Mouse (Mus musculus) embryonic facial prominence, embryonic 13.5 days (tissue): Measurements from ENCODE around the gene Cry1. TPM values are rescaled to one million over a fixed set of nuclear protein-coding genes. Genes with fewer than 3 reads are reported as not detected.

Experiments used
- ATAC-seq: fragments of 200-750 bp; cut with Nextera tagmentation; 2 replicates; pipeline ENCODE4 v1.8.0; 2017; ENCODE audit warnings: low read depth; ENCODE audit not compliant: insufficient number of reproducible peaks, insufficient read depth, low FRiP score, low TSS enrichment
- H3K27ac ChIP-seq: fragments of 300-500 bp; sonication (generic); 2 replicates; pipeline ENCODE4 v1.5.1; 2015; ENCODE audit warnings: moderate library complexity, mild to moderate bottlenecking, inconsistent platforms
- H3K27me3 ChIP-seq: fragments of 300-500 bp; sonication (generic); 2 replicates; pipeline ENCODE4 v1.6.1; 2015; ENCODE audit warnings: mild to moderate bottlenecking, inconsistent platforms
- H3K36me3 ChIP-seq: fragments of 300-500 bp; sonication (generic); 2 replicates; pipeline ENCODE4 v1.6.1; 2015; ENCODE audit warnings: mild to moderate bottlenecking, inconsistent platforms
- H3K4me1 ChIP-seq: fragments of 300-500 bp; sonication (generic); 2 replicates; pipeline ENCODE4 v1.6.1; 2015; ENCODE audit warnings: inconsistent platforms
- H3K4me2 ChIP-seq: fragments of 300-500 bp; sonication (generic); 2 replicates; pipeline ENCODE4 v1.6.1; 2015; ENCODE audit warnings: moderate library complexity, mild to moderate bottlenecking, inconsistent platforms
- H3K4me3 ChIP-seq: fragments of 300-500 bp; sonication (generic); 2 replicates; pipeline ENCODE4 v1.5.1; 2015; ENCODE audit warnings: mild to moderate bottlenecking, inconsistent platforms
- H3K9ac ChIP-seq: fragments of 300-500 bp; sonication (generic); 2 replicates; pipeline ENCODE4 v1.6.1; 2015; ENCODE audit warnings: mild to moderate bottlenecking, inconsistent platforms
- H3K9me3 ChIP-seq: fragments of 300-500 bp; sonication (generic); 2 replicates; pipeline ENCODE4 v1.6.1; 2016; ENCODE audit warnings: inconsistent platforms
- WGBS: fragments of 180-500 bp; shearing (Covaris S2); methylation state at CpG from one replicate; pipeline ENCODE4 v1.1.7; 2015; ENCODE audit warnings: mixed read lengths; 5-methylcytosine and 5-hydroxymethylcytosine counted together
- polyA plus RNA-seq: library from polyadenylated mRNA; unstranded; fragments of >200 nt; fragmentation: Nextera tagmentation; extraction: Ambion mirVana; gene quantifications from 2 replicates; pipeline ENCODE4 v1.2.1, GENCODE M21; 2015

The Cry1 gene
- polyA plus RNA-seq, 1 experiment from 2014 or later, result 33.9 TPM

GRCm38 (mm10) chr10:85190652-85191051 lies 5.8 kb upstream of the Cry1 start:
- H3K4me3 ChIP-seq, result no peak overlapping the region

GRCm38 (mm10) chr10:85189966-85190365 lies 5.1 kb upstream of the Cry1 start:
- no peaks in the 10 kb centered on the region for H3K36me3 ChIP-seq
- H3K27ac ChIP-seq, result no peak overlapping the region
- H3K27me3 ChIP-seq, result no peaks in the 10 kb centered on the region
- WGBS, result 84% methylated on average over 5 of the region's 5 CpGs
- H3K4me3 ChIP-seq, result no peak overlapping the region
- ATAC-seq, result no peak
- H3K4me1 ChIP-seq, result no peaks in the 10 kb centered on the region
- no peak overlapping the region for H3K4me2 ChIP-seq
- no peak overlapping the region for H3K9ac ChIP-seq
- H3K9me3 ChIP-seq, result no peaks in the 10 kb centered on the region

More at GRCm38 (mm10) chr10:85190652-85191051, 5.8 kb upstream of the Cry1 start:
- no peaks in the 10 kb centered on the region for H3K4me1 ChIP-seq
- no peaks in the 10 kb centered on the region for H3K9me3 ChIP-seq
- no peak overlapping the region for H3K27ac ChIP-seq
- ATAC-seq, result no peak
- H3K4me2 ChIP-seq, result no peak overlapping the region
- no peaks in the 10 kb centered on the region for H3K36me3 ChIP-seq
- H3K9ac ChIP-seq, result no peak overlapping the region
- no peaks in the 10 kb centered on the region for H3K27me3 ChIP-seq

GRCm38 (mm10) chr10:85186499-85186794 lies 1.6 kb upstream of the Cry1 start:
- H3K9me3 ChIP-seq, result no peaks in the 10 kb centered on the region
- no peaks in the 10 kb centered on the region for H3K27me3 ChIP-seq
- peaks cover 10% of the 10 kb centered on the region for H3K4me1 ChIP-seq
- H3K27ac ChIP-seq, result no peak overlapping the region
- ATAC-seq, result no peak
- no peak overlapping the region for H3K4me2 ChIP-seq
- H3K36me3 ChIP-seq, result no peaks in the 10 kb centered on the region
- H3K4me3 ChIP-seq, result no peak overlapping the region
- no peak overlapping the region for H3K9ac ChIP-seq
- WGBS, result 81% methylated on average over 2 of the region's 2 CpGs

- WGBS, result 23% methylated on average over 14 of the region's 14 CpGs
- Histone ChIP-seq H3K9me3 (no peaks in the 10 kb centered on the region), H3K36me3 (no peaks in the 10 kb centered on the region), H3K27me3 (no peaks in the 10 kb centered on the region), H3K9ac (peak overlapping the region; percentile 85), H3K4me3 (peak overlapping the region; percentile 88), H3K4me1 (peaks cover 10% of the 10 kb centered on the region), H3K27ac (peak overlapping the region; percentile 94), H3K4me2 (peak overlapping the region; percentile 97)
- ATAC-seq, result no peak
Measured at GRCm38 (mm10) chr10:85185639-85186498, 1.0 kb upstream of the Cry1 start.

GRCm38 (mm10) chr10:85184201-85184963 lies 482 bp downstream of the Cry1 start:
- Histone ChIP-seq H3K36me3 (no peaks in the 10 kb centered on the region), H3K4me2 (peak overlapping the region; percentile 97), H3K9me3 (no peaks in the 10 kb centered on the region), H3K27ac (peak overlapping the region; percentile 94), H3K9ac (peak overlapping the region; percentile 85), H3K4me3 (peak overlapping the region; percentile 88), H3K4me1 (peaks cover 10% of the 10 kb centered on the region), H3K27me3 (no peaks in the 10 kb centered on the region)
- WGBS, result under 1% methylated on average over 91 of the region's 95 CpGs
- ATAC-seq, result 0 out of 2 replicates have a peak, but pooled peaks have one; percentile 1

- Histone ChIP-seq H3K4me2 (peak overlapping the region; percentile 97), H3K9ac (peak overlapping the region; percentile 64), H3K27me3 (no peaks in the 10 kb centered on the region), H3K27ac (no peak overlapping the region; the same call in 1 of the 2 replicates), H3K9me3 (no peaks in the 10 kb centered on the region), H3K4me1 (peaks cover 10% of the 10 kb centered on the region), H3K4me3 (peak overlapping the region; percentile 88), H3K36me3 (no peaks in the 10 kb centered on the region)
- no peak for ATAC-seq
- 2% methylated on average over 11 of the region's 11 CpGs for WGBS
Measured at GRCm38 (mm10) chr10:85183619-85184018, 1.2 kb downstream of the Cry1 start.

GRCm38 (mm10) chr10:85182766-85183165 lies 2.1 kb downstream of the Cry1 start:
- no peaks in the 10 kb centered on the region for H3K27me3 ChIP-seq
- H3K27ac ChIP-seq, result no peak overlapping the region
- no peak for ATAC-seq
- H3K4me1 ChIP-seq, result peaks cover 10% of the 10 kb centered on the region
- H3K4me2 ChIP-seq, result peak overlapping the region; percentile 97
- H3K9me3 ChIP-seq, result no peaks in the 10 kb centered on the region
- no peaks in the 10 kb centered on the region for H3K36me3 ChIP-seq
- H3K4me3 ChIP-seq, result peak overlapping the region; percentile 88
- WGBS, result 90% methylated on average over 10 of the region's 10 CpGs
- H3K9ac ChIP-seq, result peak overlapping the region; percentile 64

- 70% methylated on average over 2 of the region's 2 CpGs for WGBS
- H3K36me3 ChIP-seq, result no peaks in the 10 kb centered on the region
- no peaks in the 10 kb centered on the region for H3K27me3 ChIP-seq
- ATAC-seq, result no peak
- H3K4me1 ChIP-seq, result no peaks in the 10 kb centered on the region
- no peak overlapping the region for H3K9ac ChIP-seq
- H3K4me2 ChIP-seq, result no peak overlapping the region
- H3K9me3 ChIP-seq, result no peaks in the 10 kb centered on the region
- H3K27ac ChIP-seq, result no peak overlapping the region
- no peak overlapping the region for H3K4me3 ChIP-seq
Measured at GRCm38 (mm10) chr10:85176640-85177039, 8.2 kb downstream of the Cry1 start.

GRCm38 (mm10) chr10:85165306-85165705 lies 19.6 kb downstream of the Cry1 start:
- H3K36me3 ChIP-seq, result no peaks in the 10 kb centered on the region
- H3K4me2 ChIP-seq, result no peak overlapping the region
- WGBS, result 83% methylated on average over 5 of the region's 5 CpGs
- ATAC-seq, result no peak
- H3K27me3 ChIP-seq, result no peaks in the 10 kb centered on the region
- no peak overlapping the region for H3K9ac ChIP-seq
- H3K27ac ChIP-seq, result no peak overlapping the region
- no peaks in the 10 kb centered on the region for H3K9me3 ChIP-seq
- H3K4me3 ChIP-seq, result no peak overlapping the region
- no peaks in the 10 kb centered on the region for H3K4me1 ChIP-seq

GRCm38 (mm10) chr10:85164791-85165190 lies 20.1 kb downstream of the Cry1 start:
- Histone ChIP-seq H3K36me3 (no peaks in the 10 kb centered on the region), H3K9me3 (no peaks in the 10 kb centered on the region), H3K27ac (no peak overlapping the region), H3K4me2 (no peak overlapping the region), H3K27me3 (no peaks in the 10 kb centered on the region), H3K4me1 (no peaks in the 10 kb centered on the region), H3K9ac (no peak overlapping the region), H3K4me3 (no peak overlapping the region)
- no peak for ATAC-seq
- WGBS, result 87% methylated on average over 13 of the region's 13 CpGs

- WGBS, result 75% methylated on average over 5 of the region's 5 CpGs
- Histone ChIP-seq H3K4me1 (no peaks in the 10 kb centered on the region), H3K27me3 (no peaks in the 10 kb centered on the region), H3K9me3 (no peaks in the 10 kb centered on the region), H3K4me2 (no peak overlapping the region), H3K9ac (no peak overlapping the region), H3K4me3 (no peak overlapping the region), H3K27ac (no peak overlapping the region), H3K36me3 (no peaks in the 10 kb centered on the region)
- ATAC-seq, result no peak
Measured at GRCm38 (mm10) chr10:85161745-85162351, 23.0 kb downstream of the Cry1 start.
